In genomic region chr12:57197363-57198026, GRCm38 (mm10) we compare ENCODE assay signal across 8 mouse cellular contexts. TPM values are rescaled to one million over a fixed set of nuclear protein-coding genes. Genes with fewer than 3 reads are reported as not detected.
DNase-seq lines count a peak whose midpoint lies in the region; ATAC-seq and TF ChIP-seq lines count a peak whose summit lies in the region.

Gene Slc25a21, minus strand, starts transcription at chr12:57197472.

- peak within 1 kb of the TSS; percentile 48 for H3K9ac ChIP-seq in ES-E14 (ENCODE audit: insufficient read depth, low read depth, low read length, poor library complexity, severe bottlenecking)
- peak within 1 kb of the TSS; percentile 54 for H3K9ac ChIP-seq in forebrain, embryonic 14.5 days (ENCODE audit: low read length)
- H3K9ac ChIP-seq in liver, embryonic 15.5 days: peak within 1 kb of the TSS; percentile 93

- H3K9me3 ChIP-seq in ES-E14 (ENCODE audit: control insufficient read depth, insufficient read depth, low read depth, low read length): no peaks in the 10 kb centered on the region
- no peaks in the 10 kb centered on the region for H3K9me3 ChIP-seq in forebrain, embryonic 14.5 days (replicated peaks; ENCODE audit: control insufficient read depth, low read length)
- H3K9me3 ChIP-seq in liver, embryonic 15.5 days (replicated peaks): no peaks in the 10 kb centered on the region

- H3K27me3 ChIP-seq in forebrain, embryonic 14.5 days (replicated peaks; ENCODE audit: control insufficient read depth, insufficient read depth, low read length): peaks cover 8% of the 10 kb centered on the region; the same call in 1 of the 2 replicates
- H3K27me3 ChIP-seq in liver, embryonic 15.5 days: no peaks in the 10 kb centered on the region

- 54% methylated on average over 10 of the region's 10 CpGs for WGBS in forebrain, embryonic 14.5 days
- 16% methylated on average over 10 of the region's 10 CpGs for WGBS in liver, embryonic 15.5 days (ENCODE audit: insufficient replicate concordance)

- H3K27ac ChIP-seq in gastrocnemius, adult 2 months: peak within 1 kb of the TSS; percentile 62
- H3K27ac ChIP-seq in ES-E14 (ENCODE audit: insufficient read depth, low read depth, low read length, poor library complexity, severe bottlenecking): no peak within 1 kb of the TSS
- H3K27ac ChIP-seq in forebrain, embryonic 14.5 days (ENCODE audit: low read depth, low read length): no peak within 1 kb of the TSS
- H3K27ac ChIP-seq in liver, embryonic 15.5 days (replicated peaks): peak within 1 kb of the TSS; percentile 97

- H3K36me3 ChIP-seq in ES-E14 (ENCODE audit: control insufficient read depth, insufficient read depth, low read length, poor library complexity, severe bottlenecking): no peaks in the 10 kb centered on the region
- H3K36me3 ChIP-seq in forebrain, embryonic 14.5 days (ENCODE audit: control insufficient read depth, insufficient read depth, low read length): no peaks in the 10 kb centered on the region
- no peaks in the 10 kb centered on the region for H3K36me3 ChIP-seq in liver, embryonic 15.5 days (replicated peaks)

- H3K4me2 ChIP-seq in forebrain, embryonic 14.5 days (ENCODE audit: low read length): peak within 1 kb of the TSS; percentile 85
- peak within 1 kb of the TSS; percentile 75 for H3K4me2 ChIP-seq in liver, embryonic 15.5 days

- DNase-seq in gastrocnemius, adult 2 months: no peak
- DNase-seq in gastrocnemius, postnatal 10 days: no peak
- DNase-seq in ES-E14 (ENCODE audit: low read depth, low spot score): no peak
- no peak for DNase-seq in forebrain, embryonic 14.5 days (ENCODE audit: low spot score)
- DNase-seq in right cerebral cortex, postnatal 36 days (ENCODE audit: low spot score in 2 of 2): no peak
- no peak for DNase-seq in layer of hippocampus, postnatal 36 days
- no peak for DNase-seq in cerebellum, adult 9-10 months

- no peak for TF ChIP-seq CTCF in gastrocnemius, adult 2 months (IDR thresholded peaks at IDR 0.05)

- H3K4me1 ChIP-seq in ES-E14 (ENCODE audit: control insufficient read depth in 2 of 2, insufficient read depth in 2 of 2, low read length in 2 of 2, poor library complexity in 1 of 2): no peaks in the 10 kb centered on the region
- no peaks in the 10 kb centered on the region for H3K4me1 ChIP-seq in forebrain, embryonic 14.5 days (ENCODE audit: control insufficient read depth, insufficient read depth, low read length)
- H3K4me1 ChIP-seq in liver, embryonic 15.5 days (replicated peaks): peaks cover 38% of the 10 kb centered on the region

- H3K4me3 ChIP-seq in gastrocnemius, adult 2 months: peak within 1 kb of the TSS; percentile 80
- H3K4me3 ChIP-seq in ES-E14 (ENCODE audit: insufficient read depth in 1 of 2, low read depth in 1 of 2, low read length in 2 of 2, poor library complexity in 1 of 2, severe bottlenecking in 1 of 2): peak within 1 kb of the TSS; percentile 63 to 70
- H3K4me3 ChIP-seq in forebrain, embryonic 14.5 days (ENCODE audit: low read depth, low read length): peak within 1 kb of the TSS; percentile 40
- H3K4me3 ChIP-seq in liver, embryonic 15.5 days (replicated peaks): peak within 1 kb of the TSS; percentile 81

- intact Hi-C loops in gastrocnemius, adult 2 months (cut with DNase I): no loop called here

- no peak for ATAC-seq in forebrain, embryonic 14.5 days
- peak; percentile 84 for ATAC-seq in liver, embryonic 15.5 days (ENCODE audit: insufficient read depth)

- in situ Hi-C loops in ES-E14 (cut with MboI; ENCODE audit: low sequenced_read_pairs in 2 of 2, unreplicated experiment in 2 of 2): loop anchor here (25.0 kb wide), 2 partner anchors 510 to 660 kb away; partner anchors contain the start of genes Nkx2-1 (in 1 of the 2) and Pax9 (in 1 of the 2)

TF ChIP-seq in ES-E14, 5 proteins besides CTCF, POLR2A, EP300 and RAD21:
- TF ChIP-seq ZC3H11A (IDR thresholded peaks at IDR 0.05; ENCODE audit: borderline replicate concordance, low read depth, low read length): no peak
- no peak for TF ChIP-seq CHD2 (IDR thresholded peaks at IDR 0.05; ENCODE audit: low read depth, low read length)
- TF ChIP-seq MAFK (IDR thresholded peaks at IDR 0.05; ENCODE audit: insufficient read depth, low read depth, low read length): no peak
- no peak for TF ChIP-seq ZNF384 (IDR thresholded peaks at IDR 0.05; ENCODE audit: low read depth, low read length)
- TF ChIP-seq HCFC1 (IDR thresholded peaks at IDR 0.05; ENCODE audit: borderline replicate concordance, insufficient read depth, low read length): no peak

RNA-seq across cellular contexts. Expression of gene Slc25a21, which starts in this region (rescaled TPM):
- under 1 TPM; 0.15 to 0.17 TPM for total RNA-seq in gastrocnemius, adult 2 months (2021)
- total RNA-seq in gastrocnemius, postnatal 10 days (2021): under 1 TPM; 0.35 to 0.54 TPM
- total RNA-seq in ES-E14 (2012; rRNA removed): 0.21 and 0.54 TPM in 2 replicates
- polyA plus RNA-seq in forebrain, embryonic 14.5 days (2014; fragmentation: Nextera tagmentation; extraction: Ambion mirVana): 0.16 TPM in 1 of 2 replicates, not detected in the other
- polyA plus RNA-seq in liver, embryonic 15.5 days (2015; fragmentation: Nextera tagmentation; extraction: Ambion mirVana): 18.8 and 22.7 TPM in 2 replicates
- under 1 TPM; 0.35 to 0.91 TPM for total RNA-seq in layer of hippocampus, postnatal 36 days (2021)

Comparison
In these comparisons a context has a peak if more than half of its experiments do, and no peak if none do; other contexts are left out.
1. RNA of gene Slc25a21 (polyA plus RNA-seq): 18.8 to 22.7 TPM in liver, embryonic 15.5 days; 0.16 TPM in forebrain, embryonic 14.5 days; every median in the first group is over 10 times any median in the second.
2. H3K27ac ChIP-seq: peak in gastrocnemius, adult 2 months (single experiment) and liver, embryonic 15.5 days (single experiment); none in ES-E14 (single experiment) and forebrain, embryonic 14.5 days (single experiment).
3. Peak in every context shown above with its lines, with median percentiles within 50 percentile points of each other: H3K4me3 ChIP-seq and H3K9ac ChIP-seq.